Mouse (Mus musculus) frontal cortex, postnatal 25 days (tissue): Measurements from ENCODE around the gene Pramel7.
"Not testable (repeated sequence)": the region's sequence is repeated elsewhere in the genome, so short reads cannot be mapped to it uniquely, and the experiment has no call there.

ENCODE experiments used
- DNase-seq, 2 experiments: peaks; one replicate each; pipeline ENCODE4 v3.0.0; 2022; ENCODE audit warnings: low spot score in 2 of 2

The Pramel7 gene

DNA sequence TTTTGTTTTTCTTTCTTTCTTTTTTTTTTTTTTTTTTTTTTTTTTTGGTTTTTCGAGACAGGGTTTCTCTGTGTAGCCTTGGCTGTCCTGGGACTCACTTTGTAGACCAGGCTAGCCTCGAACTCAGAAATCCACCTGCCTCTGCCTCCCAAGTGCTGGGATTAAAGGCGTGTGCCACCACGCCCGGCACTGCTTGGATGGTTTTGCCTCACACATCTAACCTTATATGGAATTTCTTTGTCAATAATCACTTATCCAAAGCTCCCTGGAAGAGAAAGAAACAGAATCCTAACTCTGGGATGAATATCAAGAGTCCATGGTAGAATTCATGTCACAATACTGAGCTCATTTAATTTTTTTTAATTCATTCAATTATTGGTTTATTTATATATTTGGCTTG, at the start of gene Pramel7:
Pramel7 (minus strand) TSS at position 101 of the 400 bp plus-strand sequence.
- DNase-seq, result not testable (repeated sequence)

DNA sequence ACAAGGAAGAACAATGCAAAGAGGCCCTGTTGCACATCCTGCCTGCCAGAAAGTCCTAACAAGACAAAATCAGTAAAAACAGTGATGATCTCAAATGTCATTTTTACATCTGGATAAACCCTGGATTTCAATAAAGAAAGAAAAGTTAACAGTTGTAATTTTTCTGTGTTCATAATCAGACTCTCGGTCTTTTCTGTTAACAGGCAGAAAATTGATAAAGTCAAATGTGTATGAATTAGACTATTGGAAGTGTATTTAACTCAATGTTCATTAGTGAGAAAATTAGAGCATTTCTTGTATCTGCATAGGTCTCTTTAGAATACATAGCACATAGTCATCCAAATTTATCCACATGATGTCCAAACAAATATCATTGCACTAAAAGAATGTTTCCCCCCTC, 48.5 kb upstream of the Pramel7 start, which contains the start of gene Olfr1128:
Olfr1128 (minus strand) TSS at position 101 of the 400 bp plus-strand sequence.
- DNase-seq, result no peak

DNA sequence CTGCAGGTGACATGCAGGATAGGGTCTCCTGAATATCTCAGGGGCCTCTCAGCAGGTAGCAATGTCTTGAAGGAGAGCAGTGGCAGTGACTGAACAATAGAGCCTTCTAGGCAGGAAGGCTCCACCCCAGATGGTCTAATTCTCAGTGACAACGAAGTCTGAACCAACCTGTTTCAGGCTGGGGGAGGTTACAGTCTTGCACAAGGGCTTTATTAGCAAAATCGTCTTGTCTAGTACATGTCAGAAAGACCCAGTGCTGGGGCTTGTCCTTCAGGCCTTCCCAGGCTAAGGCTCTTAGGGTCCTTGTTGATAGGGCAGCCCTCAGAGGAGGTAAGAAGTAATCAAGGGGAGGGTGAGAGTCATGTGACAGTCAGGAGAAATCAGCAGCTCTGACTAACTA, 37.9 kb upstream of the Pramel7 start:
- no peak for DNase-seq

DNA sequence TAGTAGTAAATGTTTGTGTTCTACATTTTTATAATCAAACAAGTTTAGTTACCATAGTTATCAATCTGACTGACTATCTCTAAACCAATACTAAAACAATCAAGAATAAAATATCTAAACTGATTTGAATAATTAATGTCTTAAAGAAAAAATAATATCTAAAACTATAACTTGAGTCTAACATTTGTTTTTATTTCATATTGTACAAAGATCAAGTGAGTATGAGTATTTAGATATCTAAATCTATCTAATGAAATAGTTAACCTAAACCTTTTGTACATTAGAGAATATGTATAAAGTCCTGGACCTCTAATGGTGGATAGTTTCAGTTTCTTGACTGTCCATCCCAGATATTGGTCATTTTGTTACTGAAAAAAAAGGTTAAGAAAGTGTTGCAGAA, 34.6 kb upstream of the Pramel7 start, which contains the start of gene Olfr153:
Olfr153 (plus strand) TSS at position 301 of the 400 bp plus-strand sequence.
- DNase-seq, result no peak

DNA sequence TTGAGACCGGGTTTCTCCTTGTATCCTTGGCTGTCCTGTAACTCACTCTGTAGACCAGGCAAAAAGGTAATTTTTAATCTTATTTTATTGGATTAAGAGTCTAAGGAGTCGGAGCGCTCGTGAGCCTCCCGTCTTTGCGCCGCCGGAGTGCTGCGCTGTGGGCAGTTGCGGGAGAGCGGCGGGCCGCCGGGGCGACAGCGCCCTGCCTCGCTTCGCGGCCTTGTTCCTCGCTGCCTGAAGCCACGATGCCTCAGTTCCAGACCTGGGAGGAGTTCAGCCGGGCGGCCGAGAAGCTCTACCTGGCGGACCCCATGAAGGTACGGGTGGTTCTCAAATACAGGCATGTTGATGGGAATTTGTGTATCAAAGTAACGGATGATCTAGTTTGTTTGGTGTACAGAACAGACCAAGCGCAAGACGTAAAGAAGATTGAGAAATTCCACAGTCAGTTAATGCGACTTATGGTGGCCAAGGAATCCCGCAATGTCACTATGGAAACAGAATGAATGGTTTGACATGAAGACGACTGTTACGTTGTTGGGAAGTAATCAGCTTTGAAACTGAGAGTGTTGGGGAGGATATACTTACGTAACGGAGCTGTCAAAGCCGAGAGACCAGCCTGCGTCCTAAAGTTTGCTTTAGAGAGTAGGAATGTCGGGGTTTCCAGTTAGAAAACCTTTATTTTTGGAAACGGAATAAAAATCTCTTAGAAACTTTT, 29.2 kb upstream of the Pramel7 start:
- peak; percentile 3 to 5 for DNase-seq

DNA sequence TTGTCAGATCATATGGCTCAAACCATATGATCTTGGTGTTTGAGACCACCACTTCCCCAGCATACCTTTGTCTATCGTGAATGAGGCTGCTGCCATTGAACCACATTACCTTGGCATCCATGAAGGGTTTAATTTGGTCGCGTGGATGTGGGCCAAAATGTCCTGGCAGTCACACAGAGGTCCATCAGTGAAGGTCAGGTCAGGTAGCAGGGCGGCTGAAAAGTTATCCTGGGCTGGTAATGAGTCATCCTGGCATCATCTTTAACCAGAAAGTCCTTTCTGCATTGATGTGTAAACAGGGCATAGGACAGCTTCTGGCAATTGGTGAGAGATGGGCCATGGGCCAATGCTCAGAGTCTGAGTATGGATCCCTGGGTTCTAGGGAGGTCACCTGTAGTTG, 23.8 kb upstream of the Pramel7 start:
- DNase-seq, result no peak

DNA sequence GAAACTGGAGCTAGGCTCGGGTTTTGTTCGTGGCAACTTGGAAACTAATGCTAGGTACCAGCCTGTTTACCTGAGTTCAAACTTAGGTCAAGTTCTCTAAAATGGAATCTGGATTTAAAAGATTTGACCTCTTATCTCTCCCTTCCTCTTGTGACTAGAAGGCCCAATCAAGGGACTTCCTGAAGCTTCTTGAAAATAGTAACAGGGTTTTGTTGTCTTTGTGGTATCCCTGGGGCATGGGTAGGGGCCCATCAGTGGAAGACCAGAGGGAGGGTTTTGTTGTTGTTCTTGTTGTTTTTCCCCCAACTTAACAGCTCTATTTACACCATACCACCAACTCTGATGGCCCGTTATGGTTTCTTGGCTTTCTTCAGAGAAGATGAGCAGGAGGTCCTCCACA, 19.7 kb upstream of the Pramel7 start:
- DNase-seq, result no peak

DNA sequence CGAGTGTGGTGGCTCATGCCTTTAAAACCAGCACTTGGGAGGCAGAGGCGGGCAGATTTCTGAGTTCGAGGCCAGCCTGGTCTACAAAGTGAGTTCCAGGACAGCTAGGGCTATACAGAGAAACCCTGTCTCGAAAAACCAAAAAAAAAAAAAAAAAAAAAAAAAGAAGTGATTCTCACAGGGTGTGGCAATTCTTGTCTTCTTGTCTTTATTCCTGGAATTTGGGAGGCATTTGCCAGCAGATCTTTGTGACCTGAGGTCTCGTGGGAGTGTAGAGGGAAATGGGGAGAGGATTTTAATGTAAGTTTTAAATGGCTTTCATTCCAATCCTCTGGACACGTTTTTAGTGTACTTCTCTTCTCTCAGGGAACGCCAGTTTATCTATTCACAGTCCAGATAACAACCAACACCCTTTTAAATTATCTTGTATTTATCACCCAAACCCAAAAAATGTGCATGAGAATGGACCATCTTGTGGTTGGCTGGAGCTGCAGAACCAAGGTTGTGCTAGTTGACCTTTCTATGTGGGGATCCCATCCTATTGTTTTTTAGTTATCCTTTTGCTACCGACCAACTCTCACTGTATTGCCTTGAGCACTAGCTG, 18.7 kb upstream of the Pramel7 start:
- no peak for DNase-seq

DNA sequence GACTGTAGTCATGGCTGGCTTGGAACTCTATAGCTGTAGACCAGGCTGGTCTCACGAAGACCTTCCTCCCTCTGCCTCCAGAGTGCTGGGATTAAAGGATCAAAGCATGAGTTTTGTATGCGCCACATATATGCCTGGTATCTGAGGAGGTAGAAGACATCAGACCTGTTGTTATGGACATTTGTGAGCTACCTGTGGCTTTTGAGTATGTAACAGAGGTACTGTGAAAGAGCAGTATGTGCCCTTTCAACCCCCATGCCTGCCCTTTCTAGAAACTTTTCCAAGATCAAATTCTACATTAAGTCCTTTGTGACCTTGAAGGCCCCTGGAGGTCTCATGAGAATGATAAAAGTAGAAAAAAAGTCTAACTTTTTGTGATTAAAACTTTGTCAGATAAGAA, 18.2 kb upstream of the Pramel7 start:
- DNase-seq, result no peak

DNA sequence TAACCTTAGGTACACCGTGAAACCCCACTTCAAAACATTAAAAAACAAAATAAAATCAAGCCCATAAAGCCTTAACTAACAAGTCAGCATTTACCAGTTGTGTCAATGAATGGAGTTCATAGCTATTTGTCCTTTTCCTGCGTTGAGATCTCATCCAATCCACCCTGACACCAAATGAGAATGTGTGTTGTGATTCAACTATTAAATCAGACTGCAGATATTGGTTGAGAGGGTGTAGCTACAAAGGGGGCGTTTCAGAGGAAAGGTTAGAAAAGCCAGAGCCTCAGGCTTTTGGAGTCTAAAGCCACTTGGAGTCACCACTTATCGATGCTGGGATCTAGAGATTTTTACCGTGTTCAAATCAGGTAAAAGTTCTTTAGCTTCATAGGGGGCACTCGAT, 9.4 kb upstream of the Pramel7 start, which contains the start of gene Pramel6:
Pramel6 (plus strand) TSS at position 301 of the 400 bp plus-strand sequence.
- no peak for DNase-seq

DNA sequence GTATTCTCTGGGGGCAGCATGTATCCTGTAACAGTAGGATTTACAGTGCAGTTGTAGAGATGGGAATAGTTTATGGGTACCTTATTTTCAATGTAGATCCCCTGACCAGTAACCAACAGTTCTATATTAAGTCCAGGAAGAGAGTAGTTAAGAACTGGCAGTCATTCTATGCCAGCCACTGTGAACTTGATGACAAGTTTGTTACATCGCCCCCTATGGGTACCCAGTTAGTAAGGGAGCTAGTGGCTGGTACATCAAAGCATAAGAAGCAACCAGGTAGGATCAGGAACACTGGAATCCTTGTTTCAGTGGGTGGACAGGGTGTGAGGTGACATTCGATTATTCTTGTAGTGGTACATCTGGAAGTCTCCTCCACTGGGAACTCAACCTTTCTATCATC, 14.6 kb downstream of the Pramel7 start:
- no peak for DNase-seq

DNA sequence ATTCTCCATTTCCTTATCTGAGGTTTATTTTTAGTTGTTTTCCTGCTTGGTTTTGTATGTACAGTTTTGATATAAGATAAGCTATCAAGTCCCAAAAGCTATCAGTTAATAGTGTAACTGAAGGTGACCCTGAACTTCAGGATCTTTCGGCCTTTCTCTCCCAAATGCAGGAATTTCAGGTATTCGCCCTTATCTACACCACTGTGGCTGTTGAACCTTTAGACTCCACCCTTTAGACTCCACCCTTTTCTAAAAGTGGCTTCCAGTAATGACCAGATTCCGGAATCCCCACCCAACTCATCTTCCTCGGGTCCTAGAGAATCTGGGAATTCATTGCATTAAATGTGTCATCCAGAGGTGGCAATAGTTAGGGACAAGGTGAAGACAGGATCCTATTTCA, 15.7 kb downstream of the Pramel7 start:
- no peak for DNase-seq

DNA sequence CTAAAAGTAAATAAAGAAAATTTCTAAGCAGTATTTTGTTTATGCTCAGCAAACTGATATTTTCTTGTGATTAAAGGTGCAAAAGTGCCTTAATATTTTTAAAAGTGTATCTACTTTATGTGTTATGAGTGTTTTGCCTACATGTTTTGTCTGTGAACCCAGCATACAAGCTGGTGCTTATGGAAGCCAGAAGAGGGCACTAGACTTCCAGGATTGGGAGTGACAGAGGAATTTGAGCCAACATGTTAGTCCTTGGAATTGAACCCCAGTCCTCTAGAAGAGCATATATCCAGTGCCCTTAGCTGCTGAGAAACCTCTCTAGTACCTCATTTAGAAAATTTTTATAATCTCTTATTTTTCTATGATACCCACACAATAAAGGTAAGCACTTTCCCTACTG, 16.7 kb downstream of the Pramel7 start:
- no peak for DNase-seq

DNA sequence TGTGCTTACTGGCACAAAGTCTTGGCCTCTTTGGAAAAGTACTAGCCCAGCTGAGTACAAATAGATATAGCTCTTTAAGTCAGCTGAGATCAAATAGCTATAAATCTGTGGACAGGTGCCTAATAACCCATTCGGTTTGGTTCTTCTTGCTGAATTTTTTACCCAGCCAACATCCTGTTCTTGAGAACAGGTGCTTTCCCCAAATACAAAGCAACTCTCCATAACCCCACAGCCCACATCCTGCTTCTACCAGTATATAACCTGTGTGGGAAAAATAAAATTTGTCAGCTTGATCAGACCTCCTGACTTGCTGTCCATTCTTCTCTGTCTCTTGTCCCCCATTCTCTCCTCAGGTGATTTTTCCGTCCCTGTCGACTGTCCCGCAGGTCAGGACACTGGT, 35.1 kb downstream of the Pramel7 start:
- DNase-seq, result no peak

DNA sequence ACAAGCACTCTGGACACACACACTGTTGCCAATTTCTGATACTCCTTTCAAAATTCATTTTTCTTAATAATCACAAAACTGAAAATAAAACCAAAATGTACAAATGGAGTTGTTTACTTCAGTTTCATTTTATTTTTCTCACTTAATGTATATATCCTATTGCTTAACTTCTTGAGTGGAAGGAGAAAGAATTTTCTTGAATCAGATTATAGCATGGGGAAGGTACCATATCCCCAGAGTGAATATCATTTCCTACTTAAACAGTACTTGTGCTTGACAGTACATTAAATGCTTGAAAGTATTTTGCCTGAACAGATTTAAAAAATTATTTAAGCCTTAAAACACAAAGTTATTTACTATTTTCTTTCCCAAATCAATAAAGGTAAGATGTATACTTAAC, 43.2 kb downstream of the Pramel7 start, which contains the start of gene Olfr1126:
Olfr1126 (plus strand) TSS at position 301 of the 400 bp plus-strand sequence.
- DNase-seq, result no peak
